Mouse (Mus musculus): ENCODE measurements around the gene Clec12a. TPM values are rescaled to one million over a fixed set of nuclear protein-coding genes. Genes with fewer than 3 reads are reported as not detected.
A peak's percentile ranks its signal among the peaks of the same experiment; 100 is the strongest.
"Not testable (repeated sequence)": the region's sequence is repeated elsewhere in the genome, so short reads cannot be mapped to it uniquely, and the experiment has no call there.

The Clec12a gene
- 1 to 10 TPM in 1 of 2 experiments, under 1 TPM in 1; 0.93 to 1.4 TPM for total RNA-seq (2021)
- long read RNA-seq, experiment 1, partial matches to known transcripts, result 0 of 1 reads
- long read RNA-seq, experiment 1, other reads (novel, unspliced or antisense), result 1 of 1 reads
- long read RNA-seq, experiment 2, partial matches to known transcripts, result 0 of 1 reads
- long read RNA-seq, experiment 2, other reads (novel, unspliced or antisense), result 0 of 1 reads

DNA sequence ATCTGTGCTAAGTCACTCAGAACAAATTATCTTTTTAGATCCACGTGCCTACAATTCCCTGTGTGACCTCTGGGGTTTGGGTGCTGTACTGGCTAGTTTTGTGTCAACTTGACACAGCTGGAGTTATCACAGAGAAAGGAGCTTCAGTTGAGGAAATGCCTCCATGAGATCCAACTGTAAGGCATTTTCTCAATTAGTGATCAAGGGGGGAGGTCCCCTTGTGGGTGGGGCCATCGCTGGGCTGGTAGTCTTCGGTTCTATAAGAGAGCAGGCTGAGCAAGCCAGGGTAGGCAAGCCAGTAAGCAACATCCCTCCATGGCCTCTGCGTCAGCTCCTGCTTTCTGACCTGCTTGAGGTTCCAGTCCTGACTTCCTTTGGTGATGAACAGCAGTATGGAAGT lies at the start of gene Clec12a:
Gene Clec12a, plus strand, starts transcription at position 301 of the 400 bp plus-strand sequence.
- not testable (repeated sequence) for DNase-seq

DNA sequence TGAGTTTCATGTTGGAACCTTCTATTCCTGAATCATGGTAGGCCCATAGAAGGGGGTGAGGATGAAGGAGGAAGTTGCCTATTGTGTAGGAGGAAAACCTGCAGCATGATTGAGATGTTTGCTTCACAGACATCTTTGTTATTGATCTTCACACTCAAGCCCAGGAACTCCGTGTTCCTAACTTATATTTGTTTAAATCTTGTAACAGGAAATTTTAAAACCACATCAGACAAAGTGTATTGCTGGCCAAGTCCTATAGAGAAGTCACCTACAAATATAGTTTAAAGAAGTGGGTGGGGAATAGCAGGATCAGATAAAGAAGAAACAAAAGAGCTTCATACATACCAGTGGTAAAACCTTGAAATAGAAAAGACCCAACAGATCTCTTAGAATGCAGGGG lies 38.3 kb upstream of the Clec12a start:
- DNase-seq, result no peak

DNA sequence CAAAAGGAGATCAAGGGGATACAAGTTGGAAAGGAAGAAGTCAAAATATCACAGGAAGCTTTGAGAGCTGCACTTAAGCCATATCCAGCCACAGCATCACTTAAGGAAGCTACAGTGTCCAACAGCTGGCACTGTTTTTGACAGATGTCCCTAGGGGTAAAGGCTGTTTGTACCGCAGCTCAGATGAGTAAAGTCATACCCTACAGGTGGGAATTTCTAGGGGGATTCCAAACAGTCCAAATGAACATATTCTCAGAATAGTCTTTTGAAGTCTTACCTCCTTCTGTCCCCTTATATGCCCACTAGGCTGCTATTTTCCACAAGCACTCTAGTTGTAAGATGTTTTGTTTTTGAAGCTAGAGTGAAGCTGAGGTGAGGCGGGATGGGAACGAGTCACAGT lies 30.0 kb upstream of the Clec12a start:
- DNase-seq, result no peak

DNA sequence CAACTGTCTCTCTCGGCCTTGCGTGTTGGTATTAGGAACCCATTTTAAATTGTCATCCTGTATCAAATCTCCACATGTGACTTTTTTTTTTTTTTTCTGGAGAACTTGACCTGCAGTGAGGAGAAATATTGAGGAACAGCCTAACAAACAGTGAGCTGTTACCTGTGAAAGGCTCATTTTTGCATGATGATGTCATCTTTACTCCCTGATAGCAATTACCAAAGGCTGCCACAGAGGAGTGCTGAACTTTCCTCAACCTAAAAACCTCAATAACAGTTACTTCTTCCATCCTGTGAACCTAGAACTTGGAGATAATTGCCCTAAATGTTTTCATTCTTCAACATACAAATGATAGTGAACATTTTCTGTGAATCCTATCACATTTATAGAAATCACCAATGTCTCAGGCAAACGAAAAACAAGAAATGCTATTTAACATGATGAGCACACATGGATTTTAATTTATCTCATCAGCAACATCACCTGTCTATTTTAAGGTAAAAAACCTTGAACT lies 27.8 kb upstream of the Clec12a start:
- no peak for DNase-seq

DNA sequence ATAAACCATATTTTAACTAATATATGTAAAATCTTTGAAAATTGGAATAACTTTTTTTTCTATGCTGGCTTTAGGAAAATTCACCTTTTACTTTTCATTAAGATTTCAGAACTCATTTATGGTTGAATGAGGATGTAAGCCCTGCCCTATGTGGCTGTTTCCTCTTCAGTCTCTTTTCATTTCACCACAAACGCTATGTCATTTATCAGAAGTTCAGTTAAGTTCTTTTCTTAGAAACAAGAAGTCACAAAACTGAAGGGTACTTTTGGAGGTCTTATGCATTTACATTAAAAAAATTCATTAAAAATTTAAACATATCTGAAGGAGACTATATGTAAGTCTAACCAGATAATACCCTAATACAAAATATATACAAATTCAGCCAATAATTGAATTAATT lies 26.8 kb upstream of the Clec12a start:
- no peak for DNase-seq

DNA sequence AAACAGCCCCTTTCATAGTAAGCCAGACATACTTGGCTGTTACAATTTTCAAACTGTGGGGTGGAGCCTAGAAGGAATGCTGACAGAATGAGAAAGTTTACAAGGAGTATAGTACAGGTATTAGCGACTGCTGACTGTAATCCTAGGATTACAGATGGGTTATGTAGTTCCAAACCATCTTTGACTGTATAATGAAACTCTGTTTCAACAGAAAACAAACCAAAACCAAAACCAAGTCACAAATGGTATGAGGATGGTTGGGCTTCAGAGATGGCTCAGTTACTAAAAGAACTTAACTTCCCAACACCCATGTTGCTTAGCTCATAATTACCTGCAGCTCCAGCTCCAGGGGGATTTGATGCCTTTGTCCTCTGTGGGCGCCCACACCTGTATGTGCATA lies 26.0 kb upstream of the Clec12a start:
- DNase-seq, result no peak

DNA sequence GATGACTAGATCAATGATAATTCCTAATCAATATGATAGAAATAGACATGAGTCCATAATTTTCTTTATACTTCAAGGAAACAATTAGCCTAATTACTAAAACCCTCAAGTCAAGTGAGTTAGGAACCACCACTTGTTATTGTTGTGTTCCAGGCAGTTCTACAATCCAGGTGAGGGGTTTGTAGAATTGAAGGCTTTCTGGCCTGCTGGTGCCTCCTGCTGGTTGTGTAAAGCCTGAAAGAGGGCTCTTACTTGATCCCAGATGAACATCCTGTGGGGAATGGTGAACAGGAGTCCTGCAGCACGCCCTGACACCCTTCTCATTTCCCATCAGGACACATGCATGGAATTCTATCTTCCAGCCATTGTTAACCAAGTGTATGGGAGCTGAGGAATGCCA lies 24.1 kb upstream of the Clec12a start:
- no peak for DNase-seq

DNA sequence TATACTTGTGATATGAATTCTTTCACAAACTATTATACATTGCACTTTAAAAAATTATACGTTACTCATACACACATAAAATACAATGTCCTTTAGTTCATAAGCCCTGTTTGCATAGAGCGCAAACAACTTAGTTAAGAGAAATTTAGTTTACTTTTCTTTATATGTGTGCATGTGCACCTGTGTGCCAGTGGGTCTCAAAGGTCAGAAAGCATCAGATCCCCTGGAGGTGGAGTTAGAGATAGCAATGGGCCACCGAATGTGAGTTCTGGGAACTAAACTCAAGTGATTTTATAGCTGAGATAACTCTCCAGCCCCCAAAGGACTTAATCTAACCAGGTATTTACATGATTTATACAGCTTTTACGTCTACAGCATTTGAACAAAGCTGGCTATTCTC lies 23.2 kb upstream of the Clec12a start:
- no peak for DNase-seq

DNA sequence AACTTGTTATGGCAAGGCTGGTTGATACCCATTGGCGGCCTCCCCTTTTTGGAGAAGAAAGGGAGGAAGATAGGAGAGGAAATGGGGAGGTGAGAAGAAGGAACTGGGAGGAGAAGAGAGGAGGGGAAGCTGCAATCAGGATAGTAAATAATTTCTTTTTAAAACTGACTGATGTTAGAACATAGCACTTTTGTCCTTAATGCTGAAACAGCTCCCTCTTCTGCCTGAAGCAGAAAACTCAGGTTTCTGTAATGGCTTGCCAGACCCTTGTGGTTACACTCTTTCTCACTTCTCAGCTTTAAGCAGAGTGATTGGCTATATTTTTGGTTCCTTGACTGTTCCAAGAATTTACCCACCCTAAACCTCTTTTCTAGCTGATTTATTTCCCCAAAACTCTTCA lies 16.5 kb upstream of the Clec12a start:
- DNase-seq, result no peak

DNA sequence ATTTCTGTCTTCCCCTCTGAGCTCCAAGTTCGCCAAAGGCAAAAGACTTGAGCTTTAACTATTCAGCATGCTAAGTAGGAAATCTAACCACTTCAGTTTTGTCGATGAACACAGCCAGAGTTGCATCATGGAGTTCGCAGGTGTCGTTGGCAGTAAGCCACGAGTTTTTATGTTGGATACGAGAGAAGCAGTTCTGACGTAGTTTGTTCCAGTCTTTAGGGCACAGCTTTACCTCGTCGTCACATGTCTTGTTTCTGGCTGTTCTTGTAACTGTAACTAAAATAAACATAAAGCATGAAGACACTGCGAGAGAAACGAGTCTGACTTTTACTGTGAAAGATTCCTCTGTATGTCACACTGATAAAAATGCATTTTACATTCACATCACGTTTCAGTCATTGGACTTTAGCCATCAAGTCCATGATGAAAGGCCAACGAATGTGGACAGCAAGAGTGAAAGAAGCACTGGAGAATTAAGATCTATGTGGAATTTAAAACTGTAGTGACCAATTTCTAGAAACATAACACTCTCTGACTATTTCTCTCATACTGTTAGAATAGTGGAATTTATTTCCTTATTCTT lies 15.8 kb upstream of the Clec12a start:
- DNase-seq, result no peak

DNA sequence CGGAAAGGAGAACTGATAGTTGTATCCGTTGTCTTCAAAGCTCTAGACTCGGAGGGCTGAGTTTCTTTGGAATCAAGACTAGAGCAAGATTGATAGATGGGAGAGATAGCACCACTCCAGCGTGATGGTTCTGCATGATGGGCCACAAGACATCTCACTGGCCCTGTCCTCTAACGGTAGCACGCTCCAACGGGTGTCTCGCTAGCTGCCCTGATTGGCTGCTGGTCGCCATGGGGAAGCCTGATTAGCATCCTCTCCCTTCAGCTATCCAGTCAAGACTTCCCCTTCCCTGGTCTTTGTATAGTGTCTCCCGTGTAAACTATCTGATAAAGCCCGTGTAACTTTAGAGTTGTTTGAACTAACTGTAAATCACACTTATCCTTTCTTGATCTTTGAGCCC lies 10.9 kb upstream of the Clec12a start, which contains the start of gene 4922502D21Rik:
Gene 4922502D21Rik, minus strand, starts transcription at position 187 of the 400 bp plus-strand sequence.
- no peak for DNase-seq

DNA sequence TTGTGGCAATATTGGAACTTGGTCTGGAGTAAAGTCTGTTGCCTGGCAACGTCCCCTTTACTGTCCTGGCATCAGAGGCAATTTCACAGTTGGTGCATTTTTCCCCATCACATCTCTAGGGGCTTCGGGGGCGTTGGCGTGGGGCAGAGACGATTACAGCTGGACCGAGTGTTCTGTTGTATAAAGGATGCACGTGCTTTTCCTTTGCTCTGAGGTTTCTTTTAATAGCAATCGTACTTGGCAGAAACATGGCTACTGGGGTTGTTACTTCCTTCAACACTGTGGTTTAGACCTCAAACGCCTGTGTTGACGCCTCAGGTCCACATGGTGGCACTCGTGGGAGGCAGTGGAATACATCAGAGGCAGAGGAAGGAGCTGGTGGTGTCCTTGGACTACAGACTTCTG lies 8.8 kb upstream of the Clec12a start:
- DNase-seq, result peak; percentile 25 to 44

DNA sequence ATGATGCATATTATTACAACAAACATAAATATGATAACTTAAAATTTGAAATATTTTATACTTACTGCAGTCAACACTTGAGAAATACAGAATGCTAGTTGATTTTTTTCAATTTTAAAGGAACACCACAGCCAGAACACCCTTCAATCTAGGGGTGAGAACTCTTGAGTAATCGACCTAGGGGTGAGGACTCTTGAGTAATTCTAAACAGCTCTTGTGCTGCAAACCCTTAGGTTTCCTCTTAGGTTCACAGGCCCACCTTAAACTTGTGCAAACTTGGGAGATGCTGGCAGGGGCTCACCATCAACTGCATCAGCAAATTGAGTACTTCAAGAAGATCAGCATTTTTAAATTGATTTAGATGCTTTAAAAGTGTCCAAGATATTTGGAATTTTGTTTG lies 4.7 kb upstream of the Clec12a start:
- DNase-seq, result no peak

DNA sequence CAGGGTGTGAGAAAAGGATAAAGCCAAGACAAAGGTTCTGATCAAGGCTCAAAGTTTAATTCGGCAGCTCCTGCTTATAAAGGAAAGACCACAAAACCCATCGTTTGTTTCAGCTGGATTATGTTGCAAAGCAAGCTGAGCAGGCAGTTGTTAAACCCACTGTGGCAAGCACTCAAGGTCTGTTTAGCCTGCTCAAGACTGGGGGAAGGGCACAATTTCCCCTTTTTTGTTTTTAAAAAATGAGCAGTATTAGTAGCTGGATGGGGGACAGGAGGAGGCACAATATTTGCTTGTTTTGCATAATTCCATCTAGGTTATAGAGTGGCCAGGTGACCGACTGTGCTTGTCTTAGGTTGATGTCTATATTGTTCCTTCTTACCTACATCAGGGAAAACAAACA lies 1.9 kb downstream of the Clec12a start:
- no peak for DNase-seq

DNA sequence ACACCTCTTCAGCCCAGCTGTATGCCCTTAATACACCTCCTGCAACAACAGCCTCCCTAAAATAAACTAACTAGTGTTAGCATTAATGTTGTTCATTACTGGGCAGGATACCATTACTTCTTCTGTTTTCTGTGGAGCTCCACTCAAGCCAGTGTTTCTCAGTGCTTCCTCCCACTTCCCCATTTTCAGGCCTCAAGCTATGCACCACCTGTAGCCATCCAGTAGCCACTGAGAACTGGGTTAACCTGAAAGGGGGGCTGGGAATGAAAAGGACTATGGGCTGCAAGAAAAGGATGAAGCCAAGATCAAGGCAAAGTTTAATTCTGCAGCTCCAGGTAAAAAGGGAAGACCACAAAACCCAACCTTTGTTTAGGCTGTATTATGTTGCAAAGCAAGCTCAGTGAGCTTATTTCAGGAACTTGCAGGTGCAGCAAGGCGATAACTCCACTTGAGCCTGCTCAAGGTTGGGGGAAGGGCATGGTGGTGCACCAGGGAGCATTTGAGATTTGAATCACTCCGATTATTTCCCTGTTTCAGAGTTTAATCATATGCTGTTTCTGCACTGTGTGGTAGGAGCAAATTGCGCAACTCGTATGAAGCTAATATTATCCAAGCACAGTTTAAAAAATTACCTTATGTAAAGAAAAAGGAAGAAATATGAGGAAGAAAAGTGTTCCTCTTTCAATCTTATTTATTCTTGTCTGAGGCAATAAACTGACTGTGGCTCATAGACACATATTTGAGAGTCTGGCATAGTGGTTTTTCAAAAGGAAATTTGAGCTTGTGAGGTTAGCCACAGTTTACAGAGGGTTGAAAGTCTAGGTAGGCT lies 7.2 kb downstream of the Clec12a start:
- no peak for DNase-seq

DNA sequence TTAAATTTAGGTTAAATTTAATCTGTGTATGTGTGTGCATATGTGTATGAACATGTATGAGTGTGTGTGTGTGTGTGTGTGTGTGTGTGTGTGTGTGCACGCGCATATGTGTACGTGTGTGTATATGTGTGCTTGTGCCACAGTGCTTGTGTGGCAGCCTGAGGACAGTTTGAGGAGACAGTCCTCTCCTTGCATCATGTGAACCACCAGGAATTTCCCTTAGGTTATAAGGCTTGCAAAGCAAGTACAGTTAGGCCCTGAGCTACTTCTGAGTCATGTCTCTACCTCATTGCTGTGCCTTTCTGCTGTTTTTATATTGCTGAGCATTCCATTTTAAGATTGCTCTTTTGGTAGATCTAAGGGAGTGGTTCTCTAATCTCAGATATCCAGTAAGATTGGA lies 8.6 kb downstream of the Clec12a start:
- no peak for DNase-seq

DNA sequence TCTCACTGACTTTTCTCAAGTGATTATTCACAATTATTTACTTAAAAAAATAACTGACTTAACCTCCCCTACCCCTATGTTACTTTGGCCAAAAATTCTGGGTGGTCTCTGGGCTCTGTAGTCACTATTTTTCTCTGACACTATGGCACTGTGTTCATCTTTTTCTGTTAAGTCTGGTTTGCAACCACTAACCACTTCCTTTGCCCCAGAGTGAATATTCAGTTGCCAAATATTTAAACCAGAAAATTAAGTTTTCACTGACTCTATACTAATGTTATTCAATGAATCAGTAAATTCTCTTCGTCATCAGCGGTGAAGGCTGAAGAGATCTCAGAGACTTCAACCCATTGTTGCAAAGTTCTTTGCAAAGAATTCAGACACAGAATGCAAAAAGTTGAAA lies 13.3 kb downstream of the Clec12a start:
- no peak for DNase-seq

DNA sequence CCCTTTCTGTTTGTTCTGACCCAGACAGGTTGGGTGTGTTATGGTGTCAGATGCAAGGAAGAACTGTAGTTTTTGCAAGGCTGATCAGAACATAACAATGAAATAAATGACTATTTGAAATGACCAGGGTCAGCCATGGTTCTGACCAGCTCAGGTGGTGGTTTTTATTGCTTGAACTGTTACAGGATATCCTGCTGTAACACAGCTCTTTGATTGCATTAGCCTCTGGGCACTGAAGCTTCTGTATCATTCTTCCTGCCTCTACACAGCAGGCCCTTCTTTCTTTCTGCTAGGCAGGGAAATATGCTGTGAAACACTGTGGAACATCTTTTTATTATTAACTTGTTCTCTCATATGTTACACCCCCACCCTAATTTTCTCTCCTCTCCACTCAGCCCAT lies 13.9 kb downstream of the Clec12a start:
- no peak for DNase-seq

DNA sequence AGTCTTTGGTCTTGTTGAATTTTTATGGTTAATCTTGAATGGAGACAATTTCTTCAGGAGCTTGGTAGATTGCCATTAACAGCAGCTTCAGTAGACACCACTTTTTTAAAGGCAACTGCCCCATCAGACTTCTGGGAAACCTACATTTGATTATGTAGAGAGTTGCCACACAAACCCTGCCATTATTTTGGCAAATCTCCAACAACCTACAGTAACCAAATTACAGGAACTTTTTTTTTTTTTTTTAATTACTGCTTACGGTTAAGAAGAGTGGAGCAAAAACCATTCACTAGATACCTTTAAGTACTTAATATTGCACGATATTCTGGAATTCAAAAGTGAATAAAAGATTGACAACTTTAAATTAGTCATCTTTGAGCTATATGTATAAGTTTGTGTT lies 17.0 kb downstream of the Clec12a start:
- DNase-seq, result no peak

DNA sequence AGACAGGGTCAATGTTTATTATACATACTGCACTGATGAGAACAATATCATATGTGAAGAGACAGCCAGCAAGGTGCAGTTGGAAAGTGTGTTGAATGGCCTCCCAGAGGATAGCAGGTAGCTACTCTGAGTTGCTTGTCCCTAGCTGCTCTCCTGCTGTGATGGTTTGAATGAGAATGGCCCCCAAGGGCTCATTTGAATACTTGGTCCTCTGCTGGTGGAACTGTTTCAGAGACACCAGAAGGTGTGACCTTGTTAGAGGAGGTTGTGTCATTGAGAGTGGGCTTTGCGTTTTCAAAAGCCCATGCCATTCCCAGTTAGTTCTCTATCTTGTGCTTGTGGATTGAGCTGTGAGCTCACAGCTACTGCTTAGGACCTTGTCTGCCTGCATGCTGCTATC lies 21.5 kb downstream of the Clec12a start:
- no peak for DNase-seq

DNA sequence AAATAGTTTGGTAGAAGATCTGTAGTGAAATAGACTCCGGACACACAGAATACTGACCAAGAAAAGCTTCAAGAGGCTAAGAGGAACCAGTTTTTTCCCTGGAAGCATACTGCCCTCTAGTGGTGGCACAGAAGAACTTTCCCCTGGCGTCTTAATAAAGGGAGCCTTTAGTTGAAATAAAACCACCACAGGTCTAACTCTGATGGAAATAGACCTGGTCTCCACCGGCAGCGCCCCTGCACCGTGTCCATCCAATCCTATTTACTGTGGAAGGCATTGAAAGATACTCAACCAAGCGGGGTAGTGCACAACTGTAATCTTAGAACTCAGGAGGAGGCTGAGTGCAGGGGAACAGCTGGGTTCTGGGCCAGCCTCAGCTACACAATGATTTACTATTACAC lies 23.5 kb downstream of the Clec12a start:
- DNase-seq, result peak in 1 of 2 experiments; percentile 54

DNA sequence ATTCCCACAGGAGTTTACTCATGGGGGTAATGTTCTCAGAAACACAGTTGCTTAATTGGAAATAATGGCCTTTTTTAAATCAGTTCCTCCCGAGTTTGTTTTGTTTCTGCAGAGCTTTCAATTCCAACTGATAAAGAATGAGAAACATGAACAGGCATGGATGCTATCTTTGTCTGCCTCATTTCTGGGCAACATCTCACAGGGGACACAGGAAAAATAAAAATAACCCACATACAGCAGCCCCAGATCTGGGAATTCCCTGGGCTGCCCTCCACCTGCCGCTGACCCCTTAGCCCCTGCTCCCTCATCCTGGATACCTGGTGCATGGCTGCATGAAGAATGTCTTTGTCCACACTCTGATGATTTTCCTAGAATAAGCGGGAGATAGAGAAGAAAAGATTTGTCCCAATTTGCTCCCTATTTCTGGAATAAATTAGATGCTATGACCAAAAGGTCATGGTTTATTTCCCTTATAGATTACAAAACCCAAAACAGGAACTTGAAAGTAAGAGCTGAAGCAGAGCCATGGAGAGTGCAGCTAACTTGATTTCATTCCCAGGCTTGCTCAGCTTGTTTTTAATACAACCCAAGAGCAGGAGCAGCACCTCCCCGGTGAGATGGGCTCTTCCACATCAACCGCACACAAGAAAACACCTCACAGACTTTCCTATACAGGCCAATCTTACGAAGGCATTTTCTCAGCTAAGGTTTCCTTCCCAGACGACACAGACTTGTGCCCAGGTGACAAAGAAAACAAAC lies 27.1 kb downstream of the Clec12a start:
- DNase-seq, result no peak

Data from adrenal gland, postnatal 36 days (tissue).